Mouse (Mus musculus): ENCODE results near the gene Erc2. TPM values are rescaled to one million over a fixed set of nuclear protein-coding genes. Genes with fewer than 3 reads are reported as not detected.
A peak's percentile ranks its signal among the peaks of the same experiment; 100 is the strongest.

Erc2 gene
- polyA plus RNA-seq, 1 experiment = 0.89 TPM

GRCm38 (mm10) chr14:27784826-27785225 lies 162.6 kb downstream of the Erc2 start:
- H3K27ac ChIP-seq (ENCODE audit: insufficient read depth, low read depth, low read length) = no peak overlapping the region
- no peaks in the 10 kb centered on the region for H3K36me3 ChIP-seq (ENCODE audit: control insufficient read depth, insufficient read depth, low read length)
- 94% methylated on average over 4 of the region's 4 CpGs for WGBS
- no peak overlapping the region for H3K4me3 ChIP-seq (ENCODE audit: low read depth, low read length)
- no peaks in the 10 kb centered on the region for H3K4me1 ChIP-seq (ENCODE audit: control insufficient read depth, insufficient read depth, insufficient read length, low read length)
- no peak for TF ChIP-seq CTCF (IDR thresholded peaks at IDR 0.05; ENCODE audit: extremely low read depth, insufficient read length, insufficient replicate concordance, low read depth, low read length)
- TF ChIP-seq POLR2A (IDR thresholded peaks at IDR 0.05; ENCODE audit: low read depth, low read length) = no peak
- no peaks in the 10 kb centered on the region for H3K27me3 ChIP-seq (ENCODE audit: control insufficient read depth, insufficient read depth, low read length)

- WGBS = 44% methylated on average over 2 of the region's 2 CpGs
- no peaks in the 10 kb centered on the region for H3K4me1 ChIP-seq (ENCODE audit: control insufficient read depth, insufficient read depth, insufficient read length, low read length)
Observed at GRCm38 (mm10) chr14:27785562-27785961, 163.3 kb downstream of the Erc2 start.

GRCm38 (mm10) chr14:27789066-27789898 lies 167.1 kb downstream of the Erc2 start:
- Histone ChIP-seq H3K4me1 (ENCODE audit: control insufficient read depth, insufficient read depth, insufficient read length, low read length) (no peaks in the 10 kb centered on the region), H3K4me3 (ENCODE audit: low read depth, low read length) (no peak overlapping the region), H3K36me3 (ENCODE audit: control insufficient read depth, insufficient read depth, low read length) (no peaks in the 10 kb centered on the region), H3K27me3 (ENCODE audit: control insufficient read depth, insufficient read depth, low read length) (no peaks in the 10 kb centered on the region), H3K27ac (ENCODE audit: insufficient read depth, low read depth, low read length) (no peak overlapping the region)
- TF ChIP-seq CTCF (IDR thresholded peaks at IDR 0.05; ENCODE audit: extremely low read depth, insufficient read length, insufficient replicate concordance, low read depth, low read length) (no peak), POLR2A (IDR thresholded peaks at IDR 0.05; ENCODE audit: low read depth, low read length) (no peak)
- 62% methylated on average over 6 of the region's 6 CpGs for WGBS

More at GRCm38 (mm10) chr14:27785562-27785961, 163.3 kb downstream of the Erc2 start:
- H3K36me3 ChIP-seq (ENCODE audit: control insufficient read depth, insufficient read depth, low read length) = no peaks in the 10 kb centered on the region
- no peaks in the 10 kb centered on the region for H3K27me3 ChIP-seq (ENCODE audit: control insufficient read depth, insufficient read depth, low read length)
- TF ChIP-seq POLR2A (IDR thresholded peaks at IDR 0.05; ENCODE audit: low read depth, low read length) (no peak), CTCF (IDR thresholded peaks at IDR 0.05; ENCODE audit: extremely low read depth, insufficient read length, insufficient replicate concordance, low read depth, low read length) (no peak)
- no peak overlapping the region for H3K4me3 ChIP-seq (ENCODE audit: low read depth, low read length)
- H3K27ac ChIP-seq (ENCODE audit: insufficient read depth, low read depth, low read length) = no peak overlapping the region

- 88% methylated on average over 11 of the region's 11 CpGs for WGBS
- no peaks in the 10 kb centered on the region for H3K27me3 ChIP-seq (ENCODE audit: control insufficient read depth, insufficient read depth, low read length)
- no peaks in the 10 kb centered on the region for H3K36me3 ChIP-seq (ENCODE audit: control insufficient read depth, insufficient read depth, low read length)
- no peak overlapping the region for H3K27ac ChIP-seq (ENCODE audit: insufficient read depth, low read depth, low read length)
- TF ChIP-seq POLR2A (IDR thresholded peaks at IDR 0.05; ENCODE audit: low read depth, low read length) (no peak), CTCF (IDR thresholded peaks at IDR 0.05; ENCODE audit: extremely low read depth, insufficient read length, insufficient replicate concordance, low read depth, low read length) (no peak)
- H3K4me3 ChIP-seq (ENCODE audit: low read depth, low read length) = no peak overlapping the region
- no peaks in the 10 kb centered on the region for H3K4me1 ChIP-seq (ENCODE audit: control insufficient read depth, insufficient read depth, insufficient read length, low read length)
Observed at GRCm38 (mm10) chr14:27798184-27798934, 176.1 kb downstream of the Erc2 start.

DNA sequence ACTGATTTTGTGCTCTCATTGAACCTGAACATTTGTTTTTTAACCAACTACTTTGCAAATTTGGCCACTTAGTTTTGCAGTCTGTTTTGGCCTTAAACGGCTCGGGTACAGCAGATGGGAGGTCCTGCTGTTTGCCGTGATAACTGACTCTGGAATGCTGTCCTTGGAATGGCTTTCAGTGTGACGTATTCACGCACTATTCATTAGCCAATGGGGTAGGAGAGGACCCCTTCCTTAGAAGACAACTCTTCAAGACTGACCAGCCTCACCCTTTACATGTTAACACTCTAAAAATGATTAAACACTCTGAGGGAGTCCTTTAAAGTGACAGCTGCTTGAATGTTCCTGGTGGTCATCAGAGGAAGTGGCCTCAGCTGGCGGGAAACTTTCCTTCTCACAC lies 178.5 kb downstream of the Erc2 start:
- Histone ChIP-seq H3K27ac (ENCODE audit: insufficient read depth, low read depth, low read length) (no peak overlapping the region), H3K4me3 (ENCODE audit: low read depth, low read length) (no peak overlapping the region), H3K36me3 (ENCODE audit: control insufficient read depth, insufficient read depth, low read length) (no peaks in the 10 kb centered on the region), H3K4me1 (ENCODE audit: control insufficient read depth, insufficient read depth, insufficient read length, low read length) (no peaks in the 10 kb centered on the region), H3K27me3 (ENCODE audit: control insufficient read depth, insufficient read depth, low read length) (no peaks in the 10 kb centered on the region)
- no peak for TF ChIP-seq CTCF (IDR thresholded peaks at IDR 0.05; ENCODE audit: extremely low read depth, insufficient read length, insufficient replicate concordance, low read depth, low read length)
- TF ChIP-seq POLR2A (IDR thresholded peaks at IDR 0.05; ENCODE audit: low read depth, low read length) = no peak
- 61% methylated on average over 6 of the region's 6 CpGs for WGBS

- H3K27me3 ChIP-seq (ENCODE audit: control insufficient read depth, insufficient read depth, low read length) = no peaks in the 10 kb centered on the region
- H3K4me1 ChIP-seq (ENCODE audit: control insufficient read depth, insufficient read depth, insufficient read length, low read length) = no peaks in the 10 kb centered on the region
- no peaks in the 10 kb centered on the region for H3K36me3 ChIP-seq (ENCODE audit: control insufficient read depth, insufficient read depth, low read length)
- 86% methylated on average over 3 of the region's 3 CpGs for WGBS
- H3K27ac ChIP-seq (ENCODE audit: insufficient read depth, low read depth, low read length) = no peak overlapping the region
- H3K4me3 ChIP-seq (ENCODE audit: low read depth, low read length) = no peak overlapping the region
- TF ChIP-seq CTCF (IDR thresholded peaks at IDR 0.05; ENCODE audit: extremely low read depth, insufficient read length, insufficient replicate concordance, low read depth, low read length) = peak; percentile 57; the same call in 1 of the 2 replicates
- no peak for TF ChIP-seq POLR2A (IDR thresholded peaks at IDR 0.05; ENCODE audit: low read depth, low read length)
Observed at GRCm38 (mm10) chr14:27803961-27804360, 181.7 kb downstream of the Erc2 start.

- no peaks in the 10 kb centered on the region for H3K36me3 ChIP-seq (ENCODE audit: control insufficient read depth, insufficient read depth, low read length)
- TF ChIP-seq CTCF (IDR thresholded peaks at IDR 0.05; ENCODE audit: extremely low read depth, insufficient read length, insufficient replicate concordance, low read depth, low read length) (no peak), POLR2A (IDR thresholded peaks at IDR 0.05; ENCODE audit: low read depth, low read length) (no peak)
- WGBS = 77% methylated on average over 13 of the region's 13 CpGs
- H3K27me3 ChIP-seq (ENCODE audit: control insufficient read depth, insufficient read depth, low read length) = no peaks in the 10 kb centered on the region
- no peaks in the 10 kb centered on the region for H3K4me1 ChIP-seq (ENCODE audit: control insufficient read depth, insufficient read depth, insufficient read length, low read length)
- H3K4me3 ChIP-seq (ENCODE audit: low read depth, low read length) = no peak overlapping the region
- H3K27ac ChIP-seq (ENCODE audit: insufficient read depth, low read depth, low read length) = no peak overlapping the region
Observed at GRCm38 (mm10) chr14:27805064-27805463, 182.8 kb downstream of the Erc2 start.
